Mouse (Mus musculus): ENCODE measurements around the gene Pip5k1b.

GRCm38 (mm10) chr19:24317038-24317591 is 238.6 kb downstream of the Pip5k1b start:
- TF ChIP-seq CTCF (IDR thresholded peaks at IDR 0.05) (no peak), EP300 (IDR thresholded peaks at IDR 0.05; ENCODE audit: insufficient read depth, low read depth, low read length) (no peak)
